Mouse (Mus musculus) E14TG2a.4 (cell line): Measurements from ENCODE around the gene Zfp518b.

Experiments
- H3K27me3 ChIP-seq: 2 replicates; pipeline ENCODE4 v1.6.1; 2014; ENCODE audit warnings: low read length, control low read depth; ENCODE audit not compliant: insufficient read depth
- H3K36me3 ChIP-seq: 2 replicates; pipeline ENCODE4 v1.6.1; 2014; ENCODE audit warnings: low read length, control low read depth; ENCODE audit not compliant: insufficient read depth
- H3K4me1 ChIP-seq: replicated peaks from 2 replicates; pipeline ENCODE4 v1.6.1; 2014; ENCODE audit warnings: low read depth, low read length, control low read depth
- H3K4me3 ChIP-seq: replicated peaks from 2 replicates; pipeline ENCODE4 v1.5.1; 2014; ENCODE audit warnings: mild to moderate bottlenecking, low read length
- H3K9me3 ChIP-seq: 2 replicates; pipeline ENCODE4 v1.6.1; 2014; ENCODE audit warnings: low read length, control low read depth
- CTCF ChIP-seq: conservative IDR thresholded peaks from 2 replicates; pipeline ENCODE4 v1.5.1; 2014; ENCODE audit warnings: low read length
- NANOG ChIP-seq: IDR thresholded peaks from 2 replicates; pipeline ENCODE4 v1.6.1; 2014; ENCODE audit warnings: borderline replicate concordance, low read length, mixed read lengths
- POU5F1 ChIP-seq: IDR thresholded peaks from 2 replicates; pipeline ENCODE4 v1.6.1; 2014; ENCODE audit warnings: low read length, borderline replicate concordance

Gene Zfp518b

GRCm38 (mm10) chr5:38684164-38684911 is at the start of gene Zfp518b:
Gene Zfp518b (minus strand): TSS chr5:38684826.
- Histone ChIP-seq H3K4me1 (peaks cover 92% of the 10 kb centered on the region), H3K27me3 (peaks cover 11% of the 10 kb centered on the region), H3K36me3 (peaks cover 42% of the 10 kb centered on the region), H3K9me3 (no peaks in the 10 kb centered on the region), H3K4me3 (peak within 1 kb of the TSS; percentile 91)
- TF ChIP-seq NANOG (no peak), POU5F1 (no peak), CTCF (no peak)

- Histone ChIP-seq H3K4me1 (peaks cover 45% of the 10 kb centered on the region), H3K4me3 (no peak overlapping the region), H3K9me3 (peaks cover 3% of the 10 kb centered on the region), H3K27me3 (peaks cover 31% of the 10 kb centered on the region), H3K36me3 (peaks cover 14% of the 10 kb centered on the region)
- no peak for TF ChIP-seq POU5F1
- TF ChIP-seq NANOG = no peak
These were observed 24.4 kb upstream of the Zfp518b start for GRCm38 (mm10) chr5:38708940-38709581.

- peaks cover 52% of the 10 kb centered on the region for H3K4me1 ChIP-seq
- H3K9me3 ChIP-seq = peaks cover 3% of the 10 kb centered on the region
- H3K36me3 ChIP-seq = peaks cover 17% of the 10 kb centered on the region
- peaks cover 31% of the 10 kb centered on the region for H3K27me3 ChIP-seq
- no peak overlapping the region for H3K4me3 ChIP-seq
- TF ChIP-seq NANOG = no peak
- no peak for TF ChIP-seq CTCF
- no peak for TF ChIP-seq POU5F1
These were observed 22.9 kb upstream of the Zfp518b start for GRCm38 (mm10) chr5:38707364-38708075.

- Histone ChIP-seq H3K9me3 (no peaks in the 10 kb centered on the region), H3K4me1 (peaks cover 62% of the 10 kb centered on the region), H3K27me3 (peaks cover 20% of the 10 kb centered on the region; the same call in 1 of the 2 replicates), H3K4me3 (no peak overlapping the region), H3K36me3 (peaks cover 17% of the 10 kb centered on the region)
- TF ChIP-seq POU5F1 (no peak), NANOG (no peak)
These were observed 18.3 kb upstream of the Zfp518b start for GRCm38 (mm10) chr5:38702941-38703340.

- peaks cover 62% of the 10 kb centered on the region for H3K4me1 ChIP-seq
- no peaks in the 10 kb centered on the region for H3K9me3 ChIP-seq
- no peak overlapping the region for H3K4me3 ChIP-seq
- H3K36me3 ChIP-seq = peaks cover 15% of the 10 kb centered on the region
- TF ChIP-seq CTCF (no peak), POU5F1 (no peak), NANOG (no peak)
- H3K27me3 ChIP-seq = peaks cover 13% of the 10 kb centered on the region; the same call in 1 of the 2 replicates
These were observed 17.5 kb upstream of the Zfp518b start for GRCm38 (mm10) chr5:38702091-38702490.

GRCm38 (mm10) chr5:38698466-38698865 is 13.8 kb upstream of the Zfp518b start:
- TF ChIP-seq NANOG (no peak), CTCF (no peak), POU5F1 (no peak)
- Histone ChIP-seq H3K4me3 (peak overlapping the region; percentile 45; the same call in 1 of the 2 replicates), H3K4me1 (peaks cover 85% of the 10 kb centered on the region), H3K36me3 (0 out of 2 replicates have a peak, but pooled peaks cover 2% of the 10 kb centered on the region), H3K27me3 (no peaks in the 10 kb centered on the region), H3K9me3 (peaks cover 6% of the 10 kb centered on the region)

- peaks cover 6% of the 10 kb centered on the region for H3K9me3 ChIP-seq
- no peaks in the 10 kb centered on the region for H3K27me3 ChIP-seq
- H3K4me3 ChIP-seq = no peak overlapping the region
- no peak for TF ChIP-seq POU5F1
- TF ChIP-seq NANOG = peak; percentile 83
- peaks cover 86% of the 10 kb centered on the region for H3K4me1 ChIP-seq
- H3K36me3 ChIP-seq = 0 out of 2 replicates have a peak, but pooled peaks cover 2% of the 10 kb centered on the region
These were observed 13.4 kb upstream of the Zfp518b start for GRCm38 (mm10) chr5:38698046-38698445.

GRCm38 (mm10) chr5:38696616-38697375 is 12.2 kb upstream of the Zfp518b start:
- H3K4me1 ChIP-seq = peaks cover 77% of the 10 kb centered on the region
- H3K27me3 ChIP-seq = no peaks in the 10 kb centered on the region
- no peak overlapping the region for H3K4me3 ChIP-seq
- 0 out of 2 replicates have a peak, but pooled peaks cover 2% of the 10 kb centered on the region for H3K36me3 ChIP-seq
- H3K9me3 ChIP-seq = peaks cover 6% of the 10 kb centered on the region
- TF ChIP-seq NANOG = peak; percentile 62; the same call in 1 of the 2 replicates
- TF ChIP-seq POU5F1 = no peak
- no peak for TF ChIP-seq CTCF
